Mouse (Mus musculus) E14TG2a.4 (cell line): ENCODE results near the gene Bpnt1.

Experiments
- CTCF ChIP-seq: conservative IDR thresholded peaks from 2 replicates; pipeline ENCODE4 v1.5.1; 2014; ENCODE audit warnings: low read length
- NANOG ChIP-seq: IDR thresholded peaks from 2 replicates; pipeline ENCODE4 v1.6.1; 2014; ENCODE audit warnings: borderline replicate concordance, low read length, mixed read lengths

- TF ChIP-seq CTCF (no peak), NANOG (no peak)
Observed at GRCm38 (mm10) chr1:185308908-185309307, 23.0 kb upstream of the Bpnt1 start.
